Mouse (Mus musculus) CH12.LX (cell line): ENCODE measurements around the gene Jup. TPM values are rescaled to one million over a fixed set of nuclear protein-coding genes. Genes with fewer than 3 reads are reported as not detected.

ENCODE experiments used
- DNase-seq: peaks from one replicate; pipeline ENCODE4 v3.0.0-alpha.2; 2013; ENCODE audit errors: extremely low read depth
- H3K27ac ChIP-seq: 2 replicates; pipeline ENCODE4 v1.5.1; 2012; ENCODE audit warnings: low read depth, mild to moderate bottlenecking, control low read depth, moderate library complexity; ENCODE audit not compliant: insufficient read depth
- H3K27me3 ChIP-seq: replicated peaks from 2 replicates; pipeline ENCODE3; 2012; ENCODE audit warnings: inconsistent platforms
- H3K36me3 ChIP-seq, 2 experiments: replicated peaks in 1 of 2; 2 replicates each; pipeline versions ENCODE3 to v1.6.1; 2012; ENCODE audit warnings: inconsistent platforms in 1 of 2, low read length in 1 of 2, mild to moderate bottlenecking in 1 of 2, mixed read lengths in 1 of 2, moderate library complexity in 1 of 2; ENCODE audit not compliant: control insufficient read depth in 1 of 2, insufficient read depth in 1 of 2
- H3K4me1 ChIP-seq, 2 experiments: 2 replicates each; pipeline ENCODE4 v1.6.1; 2012; ENCODE audit warnings: inconsistent platforms in 1 of 2, moderate library complexity in 1 of 2; ENCODE audit not compliant: insufficient read depth in 2 of 2, control insufficient read depth in 1 of 2
- H3K4me2 ChIP-seq: 2 replicates; pipeline ENCODE4 v1.6.1; 2012; ENCODE audit warnings: low read depth, mild to moderate bottlenecking, control low read depth; ENCODE audit not compliant: poor library complexity, insufficient read depth, severe bottlenecking
- H3K4me3 ChIP-seq, 3 experiments: fragments of 150-350 bp in 1 of 3; sonication (generic) in 1 of 3; replicated peaks in 1 of 3; 2 replicates each; pipeline versions ENCODE3 to v1.5.1; 2011 to 2012; ENCODE audit warnings: low read depth in 2 of 3, low read length in 2 of 3, mild to moderate bottlenecking in 2 of 3, moderate library complexity in 2 of 3, control low read depth in 1 of 3, improper control_type of control experiment in 1 of 3, inconsistent platforms in 1 of 3, mixed read lengths in 1 of 3; ENCODE audit not compliant: poor library complexity in 1 of 3
- H3K79me2 ChIP-seq: replicated peaks from 2 replicates; pipeline ENCODE4 v1.6.1; 2012; ENCODE audit warnings: mild to moderate bottlenecking, moderate library complexity; ENCODE audit not compliant: control insufficient read depth, poor library complexity, insufficient read depth, severe bottlenecking; ENCODE audit errors: extremely low read depth
- H3K9ac ChIP-seq: 2 replicates; pipeline ENCODE4 v1.6.1; 2012; ENCODE audit warnings: low read depth, mild to moderate bottlenecking, control low read depth, moderate library complexity; ENCODE audit not compliant: insufficient read depth
- H3K9me3 ChIP-seq: replicated peaks from 2 replicates; pipeline ENCODE3; 2012; ENCODE audit warnings: low read length, inconsistent platforms, mixed read lengths
- BHLHE40 ChIP-seq: IDR thresholded peaks from 2 replicates; pipeline ENCODE4 v1.6.1; 2011; ENCODE audit warnings: mild to moderate bottlenecking, low read depth, low read length, improper control_type of control experiment
- CHD1 ChIP-seq: IDR thresholded peaks from 2 replicates; pipeline ENCODE4 v1.6.1; 2012; ENCODE audit warnings: low read depth, low read length, improper control_type of control experiment, inconsistent platforms
- CHD2 ChIP-seq: IDR thresholded peaks from 2 replicates; pipeline ENCODE4 v1.6.1; 2011; ENCODE audit warnings: low read length, improper control_type of control experiment
- CTCF ChIP-seq, 2 experiments: IDR thresholded peaks in 1 of 2; conservative IDR thresholded peaks in 1 of 2; 2 replicates each; pipeline ENCODE4 v1.5.1; 2011 to 2012; ENCODE audit warnings: low read depth in 2 of 2, low read length in 2 of 2, improper control_type of control experiment in 1 of 2, inconsistent platforms in 1 of 2, mild to moderate bottlenecking in 1 of 2, moderate library complexity in 1 of 2
- E2F4 ChIP-seq: IDR thresholded peaks from 2 replicates; pipeline ENCODE4 v1.6.1; 2011; ENCODE audit warnings: low read depth, low read length, improper control_type of control experiment; ENCODE audit not compliant: insufficient replicate concordance
- ELF1 ChIP-seq: IDR thresholded peaks from 2 replicates; pipeline ENCODE4 v1.6.1; 2014; ENCODE audit warnings: low read depth, mild to moderate bottlenecking, inconsistent platforms, low read length, improper control_type of control experiment
- EP300 ChIP-seq: IDR thresholded peaks from 2 replicates; pipeline ENCODE4 v1.6.1; 2011; ENCODE audit warnings: low read length, improper control_type of control experiment
- ETS1 ChIP-seq: conservative IDR thresholded peaks from 2 replicates; pipeline ENCODE4 v1.6.1; 2012; ENCODE audit warnings: low read depth, mild to moderate bottlenecking, inconsistent platforms, low read length, improper control_type of control experiment, moderate library complexity
- GABPA ChIP-seq: IDR thresholded peaks from 2 replicates; pipeline ENCODE4 v1.6.1; 2012; ENCODE audit warnings: low read depth, low read length, improper control_type of control experiment, inconsistent platforms; ENCODE audit not compliant: insufficient replicate concordance
- HCFC1 ChIP-seq: IDR thresholded peaks from 2 replicates; pipeline ENCODE4 v1.6.1; 2012; ENCODE audit warnings: low read depth, mild to moderate bottlenecking, inconsistent platforms, low read length, improper control_type of control experiment
- IRF4 ChIP-seq: IDR thresholded peaks from 2 replicates; pipeline ENCODE4 v1.6.1; 2014; ENCODE audit warnings: low read depth, mild to moderate bottlenecking, inconsistent platforms, low read length, improper control_type of control experiment
- JUN ChIP-seq: IDR thresholded peaks from 2 replicates; pipeline ENCODE4 v1.6.1; 2011; ENCODE audit warnings: low read depth, mild to moderate bottlenecking, low read length, improper control_type of control experiment, moderate library complexity; ENCODE audit not compliant: insufficient read depth
- JUND ChIP-seq: conservative IDR thresholded peaks from 2 replicates; pipeline ENCODE4 v1.6.1; 2011; ENCODE audit warnings: low read depth, low read length, improper control_type of control experiment
- KAT2A ChIP-seq: IDR thresholded peaks from 2 replicates; pipeline ENCODE4 v1.6.1; 2012; ENCODE audit warnings: low read length, improper control_type of control experiment, inconsistent platforms; ENCODE audit not compliant: insufficient replicate concordance
- MAFK ChIP-seq: IDR thresholded peaks from 2 replicates; pipeline ENCODE4 v1.6.1; 2011; ENCODE audit warnings: low read length, improper control_type of control experiment; ENCODE audit not compliant: insufficient replicate concordance
- MAX ChIP-seq: IDR thresholded peaks from 2 replicates; pipeline ENCODE4 v1.6.1; 2011; ENCODE audit warnings: low read length, improper control_type of control experiment
- MAZ ChIP-seq: IDR thresholded peaks from 2 replicates; pipeline ENCODE4 v1.6.1; 2012; ENCODE audit warnings: low read depth, mild to moderate bottlenecking, inconsistent platforms, low read length, improper control_type of control experiment, moderate library complexity
- MEF2A ChIP-seq: IDR thresholded peaks from 2 replicates; pipeline ENCODE4 v1.6.1; 2014; ENCODE audit warnings: low read depth, mild to moderate bottlenecking, inconsistent platforms, low read length, improper control_type of control experiment, borderline replicate concordance
- MXI1 ChIP-seq: IDR thresholded peaks from 2 replicates; pipeline ENCODE4 v1.6.1; 2011; ENCODE audit warnings: mild to moderate bottlenecking, low read depth, low read length, improper control_type of control experiment
- MYC ChIP-seq: IDR thresholded peaks from 2 replicates; pipeline ENCODE4 v1.6.1; 2011; ENCODE audit warnings: low read depth, mild to moderate bottlenecking, improper control_type of control experiment, low read length
- NELFE ChIP-seq: IDR thresholded peaks from 2 replicates; pipeline ENCODE4 v1.6.1; 2011; ENCODE audit warnings: low read depth, low read length, improper control_type of control experiment
- NRF1 ChIP-seq: IDR thresholded peaks from 2 replicates; pipeline ENCODE4 v1.6.1; 2014; ENCODE audit warnings: low read depth, mild to moderate bottlenecking, inconsistent platforms, low read length, improper control_type of control experiment, moderate library complexity
- PAX5 ChIP-seq: IDR thresholded peaks from 2 replicates; pipeline ENCODE4 v1.6.1; 2012; ENCODE audit warnings: low read length, inconsistent platforms, mixed read lengths
- POLR2A ChIP-seq: IDR thresholded peaks from 2 replicates; pipeline ENCODE4 v1.6.1; 2011; ENCODE audit warnings: low read depth, mild to moderate bottlenecking, improper control_type of control experiment, low read length
- POLR2AphosphoS2 ChIP-seq: IDR thresholded peaks from 2 replicates; pipeline ENCODE4 v1.6.1; 2011; ENCODE audit warnings: low read depth, low read length, improper control_type of control experiment
- RAD21 ChIP-seq: IDR thresholded peaks from 2 replicates; pipeline ENCODE4 v1.6.1; 2011; ENCODE audit warnings: low read depth, mild to moderate bottlenecking, low read length, improper control_type of control experiment, moderate library complexity
- RCOR1 ChIP-seq: conservative IDR thresholded peaks from 2 replicates; pipeline ENCODE4 v1.6.1; 2012; ENCODE audit warnings: low read depth, mild to moderate bottlenecking, inconsistent platforms, low read length, improper control_type of control experiment
- SIN3A ChIP-seq: IDR thresholded peaks from 2 replicates; pipeline ENCODE4 v1.6.1; 2012; ENCODE audit warnings: low read length, improper control_type of control experiment, inconsistent platforms
- SMC3 ChIP-seq: IDR thresholded peaks from 2 replicates; pipeline ENCODE4 v1.6.1; 2011; ENCODE audit warnings: low read depth, low read length, improper control_type of control experiment
- TBP ChIP-seq: conservative IDR thresholded peaks from 2 replicates; pipeline ENCODE4 v1.6.1; 2011; ENCODE audit warnings: low read depth, low read length, improper control_type of control experiment
- TCF12 ChIP-seq: IDR thresholded peaks from 2 replicates; pipeline ENCODE4 v1.6.1; 2014; ENCODE audit warnings: low read depth, mild to moderate bottlenecking, inconsistent platforms, low read length, improper control_type of control experiment
- UBTF ChIP-seq: IDR thresholded peaks from 2 replicates; pipeline ENCODE4 v1.6.1; 2012; ENCODE audit warnings: low read depth, mild to moderate bottlenecking, inconsistent platforms, low read length, improper control_type of control experiment, moderate library complexity
- USF1 ChIP-seq: IDR thresholded peaks from 2 replicates; pipeline ENCODE4 v1.6.1; 2014; ENCODE audit warnings: low read depth, mild to moderate bottlenecking, inconsistent platforms, low read length, improper control_type of control experiment
- USF2 ChIP-seq: conservative IDR thresholded peaks from 2 replicates; pipeline ENCODE4 v1.6.1; 2011; ENCODE audit warnings: low read depth, low read length, improper control_type of control experiment
- ZC3H11A ChIP-seq: IDR thresholded peaks from 2 replicates; pipeline ENCODE4 v1.6.1; 2012; ENCODE audit warnings: low read depth, mild to moderate bottlenecking, inconsistent platforms, low read length, improper control_type of control experiment
- ZKSCAN1 ChIP-seq: IDR thresholded peaks from 2 replicates; pipeline ENCODE4 v1.6.1; 2012; ENCODE audit warnings: low read depth, inconsistent platforms, low read length, improper control_type of control experiment, borderline replicate concordance
- ZMIZ1 ChIP-seq: IDR thresholded peaks from 2 replicates; pipeline ENCODE4 v1.6.1; 2012; ENCODE audit warnings: low read depth, mild to moderate bottlenecking, inconsistent platforms, low read length, improper control_type of control experiment
- ZNF384 ChIP-seq: IDR thresholded peaks from 2 replicates; pipeline ENCODE4 v1.6.1; 2012; ENCODE audit warnings: low read depth, low read length, improper control_type of control experiment, inconsistent platforms
- dilution Hi-C: fragments of 300-500 bp; cut with MboI; formaldehyde crosslinking; loops from 2 replicates; pipeline ENCODE4 v1.14.3; 2020; ENCODE audit warnings: low sequenced_read_pairs; ENCODE audit not compliant: extremely low pct_unique_long_range_greater_than_20kb, extremely low pct_ligation_motif_present
- in situ Hi-C: fragments of 300-500 bp; cut with MboI; formaldehyde crosslinking; loops from 3 replicates; pipeline ENCODE4 v1.14.3; 2019; ENCODE audit warnings: low sequenced_read_pairs, low pct_ligation_motif_present, low pct_unique_long_range_greater_than_20kb, mixed read lengths
- polyA plus RNA-seq: library from polyadenylated mRNA; unstranded; fragments of >175 nt; gene quantifications from 2 replicates; pipeline ENCODE4 v1.2.1, GENCODE M21; 2012; ENCODE audit warnings: low read depth; ENCODE audit not compliant: insufficient read length
- total RNA-seq, 2 experiments: library from RNA; depleted of rRNA; stranded (reverse); fragments of 300-350 nt in 1 of 2; fragments of >200 nt in 1 of 2; gene quantifications; 2 replicates each; pipeline ENCODE4 v1.2.3; 2012 to 2014

Jup gene
- total and polyA plus RNA-seq, 3 experiments: 0.68 to 1.4 (median 1.1) TPM

DNA sequence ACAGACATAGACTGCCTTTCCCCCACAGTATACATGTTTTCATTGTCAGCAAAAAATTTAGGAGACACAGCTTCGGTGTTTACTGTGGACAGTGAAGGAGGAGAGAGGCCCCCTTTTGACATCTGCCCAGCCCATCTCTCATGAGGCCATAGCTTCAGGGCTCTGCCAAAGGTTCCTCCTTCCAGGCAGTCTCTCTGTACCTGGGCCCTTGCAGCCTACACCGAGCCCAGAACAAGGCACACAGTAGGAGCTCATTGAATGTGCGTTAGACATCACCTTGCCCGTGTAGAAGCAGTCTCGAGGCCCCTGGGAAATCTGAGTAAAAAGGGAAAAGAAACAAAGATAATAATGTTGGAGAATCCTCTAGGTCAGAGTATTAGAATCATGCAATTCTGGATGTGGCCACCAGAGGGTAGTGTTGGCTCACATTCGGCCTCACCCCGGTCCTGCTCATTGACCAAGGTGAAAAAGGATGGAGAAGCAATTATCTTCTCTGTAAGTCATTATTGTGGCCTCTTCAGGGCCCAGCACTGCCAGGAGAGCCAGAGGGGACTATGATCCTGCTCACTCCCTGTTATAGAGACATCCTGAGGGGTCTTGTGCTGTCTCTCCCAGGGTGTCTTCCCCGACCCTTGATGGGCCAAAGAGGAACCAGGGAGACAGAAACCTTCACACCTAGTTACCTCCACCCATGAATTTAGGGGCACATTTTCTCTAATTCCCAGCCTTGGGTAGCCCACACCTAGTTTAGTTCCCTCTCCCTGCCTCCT is 35.2 kb downstream of the Jup start:
- no peak overlapping the region for H3K27ac ChIP-seq
- H3K4me3 ChIP-seq: no peak overlapping the region
- peak; percentile 73 for DNase-seq
- no peak overlapping the region for H3K4me2 ChIP-seq
- no peaks in the 10 kb centered on the region for H3K79me2 ChIP-seq
- no peaks in the 10 kb centered on the region for H3K36me3 ChIP-seq
- dilution Hi-C loops (no loop called here), in situ Hi-C loops (loop anchor here (5.0 kb wide), 3 partner anchors 45 to 335 kb away; no protein-coding TSS in a partner anchor)
- H3K9ac ChIP-seq: no peak overlapping the region
- peaks cover 59% of the 10 kb centered on the region for H3K27me3 ChIP-seq
- no peak for TF ChIP-seq EP300
- TF ChIP-seq USF1: no peak
- TF ChIP-seq USF2: no peak
- no peak for TF ChIP-seq POLR2AphosphoS2
- TF ChIP-seq MAZ: no peak
- no peak for TF ChIP-seq ELF1
- no peak for TF ChIP-seq ZKSCAN1
- TF ChIP-seq NELFE: peak; percentile 58; the same call in 1 of the 2 replicates
- no peak for TF ChIP-seq MAX
- TF ChIP-seq ETS1: no peak
- TF ChIP-seq MAFK: no peak
- TF ChIP-seq MYC: no peak
- no peak for TF ChIP-seq MEF2A
- TF ChIP-seq CTCF (conservative IDR thresholded peaks at IDR 0.05 in 1 of 2, IDR thresholded peaks at IDR 0.05 in 1 of 2; ENCODE audit: low read depth in 2 of 2, low read length in 2 of 2): peak; percentile 97 to 99
- TF ChIP-seq CHD1: no peak
- no peak for TF ChIP-seq CHD2
- no peak; the same call in none of the 2 replicates for TF ChIP-seq RAD21
- peak; percentile 87 for TF ChIP-seq ZC3H11A
- TF ChIP-seq TBP: no peak
- TF ChIP-seq UBTF: no peak
- peak; percentile 31; the same call in 1 of the 2 replicates for TF ChIP-seq JUND
- TF ChIP-seq SIN3A: no peak
- no peak for TF ChIP-seq RCOR1
- TF ChIP-seq JUN: no peak
- no peak for TF ChIP-seq KAT2A
- no peak for TF ChIP-seq POLR2A
- TF ChIP-seq MXI1: peak; percentile 26; the same call in 1 of the 2 replicates
- TF ChIP-seq SMC3: peak; percentile 89
- no peak for TF ChIP-seq HCFC1
- no peak for TF ChIP-seq E2F4
- TF ChIP-seq IRF4: peak; percentile 55; the same call in 1 of the 2 replicates
- no peak for TF ChIP-seq GABPA
- TF ChIP-seq BHLHE40: no peak
- TF ChIP-seq ZMIZ1: no peak
- 0 out of 2 replicates have a peak, but pooled peaks have one; percentile 21 for TF ChIP-seq TCF12
- peak; percentile 42; the same call in 1 of the 2 replicates for TF ChIP-seq NRF1
- no peak for TF ChIP-seq PAX5
- no peak for TF ChIP-seq ZNF384
- TF ChIP-seq, all 38 proteins: peak for 9
- H3K4me1 ChIP-seq: peaks cover 8 to 12% of the 10 kb centered on the region in 2 experiments
- H3K9me3 ChIP-seq: no peaks in the 10 kb centered on the region
